Mouse (Mus musculus): ENCODE measurements around the gene Itgb1bp1.

The Itgb1bp1 gene

DNA sequence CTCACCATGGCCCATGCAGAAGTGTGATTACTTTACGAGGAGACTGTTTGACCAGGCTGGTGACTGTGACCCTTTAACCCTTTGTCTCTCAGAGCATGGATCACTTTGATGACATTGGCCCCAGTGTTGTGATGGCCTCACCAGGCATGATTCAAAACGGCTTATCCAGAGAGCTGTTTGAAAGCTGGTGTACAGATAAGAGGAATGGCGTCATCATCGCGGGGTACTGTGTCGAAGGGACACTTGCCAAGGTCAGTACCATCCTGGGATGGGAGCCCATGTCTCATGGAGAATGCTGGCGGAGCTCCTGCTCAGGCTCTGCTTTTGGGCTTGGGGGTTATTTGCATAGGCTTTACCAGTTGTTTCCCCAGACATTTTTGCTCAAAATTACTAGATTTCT lies 15.2 kb upstream of the Itgb1bp1 start:
- no peak for DNase-seq

DNA sequence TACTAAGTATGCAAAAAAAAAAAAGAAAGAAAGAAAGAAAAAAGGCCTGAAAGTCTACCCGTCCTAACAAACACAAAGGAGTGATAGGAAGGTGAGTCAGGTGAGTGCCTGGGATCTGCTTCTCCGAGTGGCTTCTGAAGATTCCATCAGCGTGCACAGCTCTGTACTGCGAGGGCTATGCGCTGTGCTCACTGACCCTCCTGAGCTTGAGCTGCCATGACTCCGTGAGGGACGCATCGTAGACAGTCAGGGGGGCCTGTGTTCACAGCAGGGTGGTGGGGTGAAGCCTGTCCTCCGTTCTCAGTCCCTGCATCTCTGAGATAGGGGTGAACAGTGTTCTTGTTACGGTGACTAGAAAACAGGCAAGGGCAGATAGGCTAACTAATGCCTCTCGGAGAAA lies 12.8 kb upstream of the Itgb1bp1 start:
- no peak for DNase-seq

DNA sequence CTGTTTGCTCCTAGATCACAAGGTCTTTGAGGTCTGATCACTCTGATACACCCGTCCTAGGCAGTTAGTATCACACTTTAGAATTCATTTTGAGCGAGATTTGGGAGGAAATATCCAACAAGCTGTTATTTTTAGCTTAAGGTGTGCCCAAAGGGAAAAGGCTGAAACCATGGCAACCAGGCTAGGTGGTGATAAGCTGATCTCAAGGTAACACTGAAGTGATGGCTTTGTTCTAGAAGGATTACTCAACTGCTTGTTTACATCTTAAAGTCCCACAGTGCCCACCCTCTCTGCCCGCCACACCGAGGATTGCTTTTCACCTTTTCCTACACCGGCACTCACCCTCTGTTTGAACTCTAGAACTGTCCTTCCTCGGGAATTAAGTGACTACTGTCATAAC lies 3.6 kb upstream of the Itgb1bp1 start:
- no peak for DNase-seq

GRCm38 (mm10) chr12:21288716-21289395 lies 2.8 kb upstream of the Itgb1bp1 start:
- DNase-seq = no peak

- DNase-seq = peak in 1 of 2 experiments; percentile 26
Observed at GRCm38 (mm10) chr12:21286712-21287650, 897 bp upstream of the Itgb1bp1 start.

DNA sequence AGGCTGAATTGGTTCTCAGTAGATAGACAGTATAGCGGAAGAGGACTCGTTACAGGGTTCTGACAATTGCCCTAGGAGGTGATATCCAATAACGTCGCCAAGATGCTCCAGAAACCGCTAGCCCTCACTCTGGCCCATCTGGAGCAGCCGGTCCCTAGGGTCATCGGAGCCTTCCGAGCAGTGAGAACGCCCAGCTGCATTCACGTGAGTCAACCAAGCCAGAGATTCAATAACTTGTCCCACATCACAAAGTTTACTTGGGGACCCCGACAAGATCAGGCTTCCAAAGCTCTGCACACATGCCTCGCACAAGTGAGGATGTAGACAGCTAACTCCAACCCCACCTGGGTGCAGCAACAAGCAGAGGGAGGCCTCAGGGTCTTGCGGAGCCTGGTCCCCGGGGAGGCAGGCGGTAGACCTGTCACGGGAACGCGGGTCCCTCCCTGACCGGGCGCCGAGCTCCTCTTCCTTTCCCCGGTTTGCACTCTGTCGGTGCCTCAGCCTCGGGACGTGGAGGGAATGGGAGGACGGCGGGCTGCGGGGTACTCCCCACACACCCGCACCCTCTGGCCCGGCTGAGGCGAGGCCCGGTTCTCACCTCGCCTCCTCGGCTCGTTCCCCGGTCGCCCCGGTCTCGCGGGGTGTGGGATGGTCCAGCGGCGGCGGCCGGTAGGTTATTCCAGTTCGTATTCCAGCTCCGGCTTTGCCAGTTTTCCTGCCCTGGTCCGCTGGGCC lies 409 bp downstream of the Itgb1bp1 start:
- no peak for DNase-seq

DNA sequence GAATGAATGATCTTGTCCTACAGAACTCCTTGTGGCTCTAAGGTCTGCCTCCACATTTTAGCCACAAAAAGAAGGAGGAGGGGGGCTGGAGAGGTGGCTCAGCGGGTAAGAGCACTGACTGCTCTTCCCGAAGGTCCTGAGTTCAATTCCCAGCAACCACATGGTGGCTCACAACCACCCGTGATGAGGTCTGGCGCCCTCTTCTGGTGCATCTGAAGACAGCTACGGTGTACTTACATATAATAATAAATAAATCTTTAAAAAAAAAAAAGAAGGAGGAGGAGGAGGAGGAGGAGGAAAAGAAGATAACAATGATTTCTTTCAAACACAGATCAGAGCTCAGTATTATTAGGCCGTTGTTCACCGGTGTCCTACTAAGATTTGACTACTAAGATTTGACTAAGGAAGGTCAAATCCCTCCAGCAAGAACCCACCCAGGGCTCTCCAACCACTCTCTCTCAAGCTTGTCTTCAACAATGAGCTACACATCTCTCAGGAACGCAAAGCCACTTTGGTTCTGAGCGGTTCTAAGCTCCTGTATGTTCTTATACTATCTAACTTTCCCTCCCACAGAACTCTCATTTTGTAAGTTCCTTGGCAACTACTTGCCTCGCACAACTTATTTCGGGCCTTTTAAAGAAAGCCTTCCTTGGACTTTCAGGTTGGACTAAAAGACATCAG lies 1.2 kb downstream of the Itgb1bp1 start, which contains the start of gene Cpsf3:
TSS of gene Cpsf3 (plus strand) at position 631 of the 681 bp plus-strand sequence.
- no peak for DNase-seq

GRCm38 (mm10) chr12:21277352-21277864 lies 8.7 kb downstream of the Itgb1bp1 start:
- DNase-seq = no peak

DNA sequence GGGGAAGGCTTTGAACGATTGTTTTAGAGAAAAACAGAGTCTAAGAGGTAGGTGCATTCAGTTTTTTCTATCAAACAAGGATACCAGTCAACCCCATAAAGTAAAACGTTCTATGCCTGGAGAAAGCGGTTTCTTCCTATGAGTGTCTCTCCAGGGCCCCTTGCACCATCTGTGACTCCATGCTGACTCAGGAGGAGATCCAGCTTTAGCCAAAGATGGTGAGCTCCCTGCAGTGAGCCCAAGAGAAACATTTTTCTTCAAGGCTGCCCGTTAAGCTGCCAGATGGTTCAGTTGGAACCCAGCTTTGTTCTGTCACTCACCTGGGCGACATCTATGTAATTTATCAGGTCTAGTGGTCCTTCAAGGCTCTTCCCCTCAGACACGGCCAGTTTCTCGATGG lies 11.6 kb downstream of the Itgb1bp1 start:
- DNase-seq = no peak

GRCm38 (mm10) chr12:21268083-21268616 lies 17.9 kb downstream of the Itgb1bp1 start:
- no peak for DNase-seq

DNA sequence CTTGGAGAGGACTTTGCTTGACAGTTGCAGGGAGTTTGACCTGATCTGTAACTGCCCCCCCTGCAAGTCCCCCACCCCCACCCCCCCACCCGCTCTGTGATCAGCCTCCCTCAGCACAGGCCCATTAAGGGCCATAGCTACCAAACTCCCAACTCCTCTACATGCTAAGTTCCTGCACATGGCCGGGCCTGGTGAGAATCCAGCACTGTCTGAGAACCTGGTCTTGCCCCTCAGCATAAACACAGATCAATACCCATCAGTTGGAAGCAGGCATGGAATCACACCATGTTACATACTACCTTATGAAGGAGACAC lies 19.3 kb downstream of the Itgb1bp1 start:
- no peak for DNase-seq

DNA sequence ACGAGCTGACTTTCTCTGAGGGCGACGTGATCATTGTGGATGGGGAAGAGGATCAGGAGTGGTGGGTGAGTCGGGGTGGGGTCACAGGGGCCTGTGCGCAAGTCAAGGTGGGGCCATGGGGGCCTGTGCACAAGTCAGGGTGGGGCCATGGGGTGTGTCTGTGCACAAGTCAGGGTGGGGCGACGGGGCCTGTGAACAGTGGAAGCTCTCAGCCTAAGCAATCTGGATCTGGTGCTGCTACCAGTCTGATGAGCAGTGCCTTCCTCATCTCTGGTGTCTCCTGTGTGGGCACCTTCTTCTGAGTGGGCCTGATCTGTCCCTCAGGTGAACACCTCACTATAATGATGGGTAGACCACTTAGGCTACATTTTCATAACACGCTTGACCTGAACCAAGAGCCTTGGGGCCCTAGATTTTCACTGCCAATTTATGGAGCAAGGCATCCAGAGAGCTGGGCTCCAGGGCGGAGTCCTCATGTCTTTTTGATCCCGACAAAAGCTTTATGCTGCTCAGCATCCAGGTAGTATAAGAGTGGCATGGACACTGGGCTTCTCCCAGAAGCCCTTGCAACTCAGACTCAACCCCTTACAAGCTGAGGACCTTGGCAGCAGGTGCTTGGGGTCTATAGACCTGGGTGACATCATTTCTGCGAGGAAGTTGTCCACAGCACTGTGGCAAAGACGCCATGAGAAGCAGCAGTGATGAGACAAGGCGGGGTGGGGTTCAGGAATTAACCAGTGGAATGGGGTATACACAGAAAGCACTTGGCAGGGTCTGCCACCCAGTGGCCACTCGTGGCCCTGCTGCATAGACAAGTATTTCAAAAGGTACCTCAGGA lies 19.9 kb downstream of the Itgb1bp1 start:
- DNase-seq = no peak

DNA sequence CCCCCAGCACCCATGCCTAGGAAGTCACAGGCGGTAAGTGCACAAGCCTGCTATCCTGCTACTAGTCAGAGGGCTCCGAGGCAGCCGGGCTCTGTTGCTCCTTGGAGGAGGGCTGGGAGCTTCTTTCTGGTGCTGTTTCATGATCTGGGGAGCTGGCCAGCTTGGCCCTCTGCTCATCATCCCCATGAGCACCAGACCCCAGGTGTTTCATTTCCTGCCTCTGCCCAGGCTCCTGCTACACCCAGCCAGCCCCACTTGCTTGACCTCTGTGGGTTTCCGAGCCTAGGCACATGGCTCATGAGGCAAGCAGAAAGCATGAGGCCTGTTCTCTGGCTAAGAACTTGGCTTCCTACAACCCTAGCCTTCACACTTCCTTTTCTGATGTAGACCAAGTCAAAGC lies 20.6 kb downstream of the Itgb1bp1 start:
- no peak for DNase-seq

DNA sequence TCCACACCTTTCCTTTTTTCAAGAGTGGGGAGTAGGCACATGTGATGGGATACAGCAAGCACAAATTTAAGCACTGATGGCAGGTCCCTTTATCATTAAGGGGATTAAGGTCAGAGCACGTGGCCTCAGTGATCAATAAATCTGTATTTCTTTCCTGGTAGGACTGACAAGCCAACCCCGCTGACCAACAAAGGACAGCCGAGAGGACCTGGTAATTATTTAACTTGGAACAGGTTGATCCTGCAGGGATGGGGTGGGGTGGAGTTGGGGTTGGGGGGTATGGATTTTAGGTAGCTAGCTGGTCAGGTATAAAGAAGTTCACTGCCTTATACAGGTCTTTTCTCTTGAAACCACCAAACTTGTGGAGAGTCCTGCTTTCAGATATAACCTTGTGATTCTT lies 21.1 kb downstream of the Itgb1bp1 start:
- no peak for DNase-seq

DNA sequence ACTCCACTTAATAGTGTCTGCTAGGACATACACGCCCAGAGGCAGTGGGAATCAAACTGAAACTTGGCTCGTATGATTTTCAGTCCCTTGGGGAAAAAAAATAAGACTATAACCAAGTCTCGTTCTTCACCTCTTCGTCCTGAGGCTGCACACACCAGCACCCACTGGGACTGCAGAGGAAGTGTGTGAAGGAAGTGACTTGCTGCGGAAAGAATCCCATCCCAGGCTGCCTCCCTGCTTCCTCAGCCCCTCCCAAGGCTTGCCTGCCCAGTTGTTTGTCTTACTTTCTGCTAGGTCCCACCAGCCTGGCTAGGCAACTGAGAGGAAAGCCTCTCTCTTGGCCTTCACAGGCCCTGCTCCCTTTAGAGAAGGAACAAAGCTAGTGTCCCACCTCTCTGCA lies 21.8 kb downstream of the Itgb1bp1 start:
- no peak for DNase-seq

GRCm38 (mm10) chr12:21263256-21263655 lies 22.8 kb downstream of the Itgb1bp1 start:
- no peak for DNase-seq

- no peak for DNase-seq
Observed at GRCm38 (mm10) chr12:21261521-21261920, 24.6 kb downstream of the Itgb1bp1 start.

- no peak for DNase-seq
Observed at GRCm38 (mm10) chr12:21260494-21261256, 25.4 kb downstream of the Itgb1bp1 start.

GRCm38 (mm10) chr12:21247711-21248392 lies 38.2 kb downstream of the Itgb1bp1 start:
- DNase-seq = no peak

DNA sequence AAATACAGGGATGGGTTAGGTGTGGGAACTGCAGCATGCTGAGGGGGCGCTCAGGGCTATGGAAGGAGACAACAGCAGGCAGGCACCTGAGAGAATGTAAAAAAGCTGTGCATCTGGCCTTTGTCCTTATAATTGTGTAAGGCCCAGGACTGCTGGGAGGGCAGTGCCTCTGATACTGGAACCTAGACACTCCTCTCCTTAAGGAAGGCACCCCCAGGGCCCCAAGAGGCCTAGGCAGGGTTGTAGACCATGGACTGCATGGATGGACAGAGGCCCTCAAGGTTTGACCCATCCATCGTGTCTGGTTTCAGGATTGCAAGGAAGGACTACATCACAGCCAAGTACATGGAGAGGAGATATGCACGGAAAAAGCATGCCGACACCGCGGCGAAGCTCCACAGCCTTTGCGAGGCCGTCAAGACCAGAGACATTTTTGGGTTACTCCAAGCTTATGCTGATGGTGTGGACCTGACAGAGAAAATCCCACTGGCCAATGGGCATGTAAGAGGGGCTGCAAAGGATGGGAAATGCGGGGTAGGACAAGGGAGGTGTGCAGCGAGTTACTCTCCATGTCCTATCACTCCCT lies 41.6 kb downstream of the Itgb1bp1 start:
- DNase-seq = no peak

All from thymus, adult 18-20 months (tissue).